Mouse (Mus musculus): ENCODE measurements at regions not wholly inside any gene's neighbourhood (a gene's known extent, or its start where the extent isn't known, plus 50 kb on each side); places are given as distances from the start of the nearest gene placed in this dataset.

- no peak for DNase-seq (ENCODE audit: low spot score)
These were observed 241.3 kb downstream of the 1500009L16Rik start for GRCm38 (mm10) chr10:83963779-83964643.

GRCm38 (mm10) chr10:83964838-83965237 lies 242.2 kb downstream of the 1500009L16Rik start:
- DNase-seq (ENCODE audit: low spot score): no peak

- no peak for DNase-seq (ENCODE audit: low spot score)
These were observed 247.8 kb downstream of the 1500009L16Rik start for GRCm38 (mm10) chr10:83970501-83970900.

- no peak for DNase-seq (ENCODE audit: low spot score)
These were observed 251.9 kb downstream of the 1500009L16Rik start for GRCm38 (mm10) chr10:83974548-83974947.

- DNase-seq (ENCODE audit: low spot score): no peak
These were observed 253.9 kb downstream of the 1500009L16Rik start for GRCm38 (mm10) chr10:83976548-83976947.

GRCm38 (mm10) chr10:83979930-83980329 lies 257.3 kb downstream of the 1500009L16Rik start:
- DNase-seq (ENCODE audit: low spot score): no peak

GRCm38 (mm10) chr10:83984697-83985415 lies 262.2 kb downstream of the 1500009L16Rik start:
- peak; percentile 16 for DNase-seq (ENCODE audit: low spot score)

- no peak for DNase-seq (ENCODE audit: low spot score)
These were observed 270.1 kb downstream of the 1500009L16Rik start for GRCm38 (mm10) chr10:83992577-83993305.

- DNase-seq (ENCODE audit: low spot score): no peak
These were observed 272.4 kb downstream of the 1500009L16Rik start for GRCm38 (mm10) chr10:83995026-83995600.

- DNase-seq (ENCODE audit: low spot score): peak; percentile 21
These were observed 273.2 kb downstream of the 1500009L16Rik start for GRCm38 (mm10) chr10:83995913-83996312.

GRCm38 (mm10) chr10:83996489-83996888 lies 273.8 kb downstream of the 1500009L16Rik start:
- no peak for DNase-seq (ENCODE audit: low spot score)

GRCm38 (mm10) chr10:84000436-84001208 lies 278.0 kb downstream of the 1500009L16Rik start:
- DNase-seq (ENCODE audit: low spot score): peak; percentile 15

- DNase-seq (ENCODE audit: low spot score): no peak
These were observed 280.1 kb downstream of the 1500009L16Rik start for GRCm38 (mm10) chr10:84002744-84003143.

GRCm38 (mm10) chr10:84003601-84004149 lies 281.0 kb downstream of the 1500009L16Rik start:
- no peak for DNase-seq (ENCODE audit: low spot score)

GRCm38 (mm10) chr10:84008923-84009322 lies 286.3 kb downstream of the 1500009L16Rik start:
- no peak for DNase-seq (ENCODE audit: low spot score)

GRCm38 (mm10) chr10:84019381-84019780 lies 296.7 kb downstream of the 1500009L16Rik start:
- no peak for DNase-seq (ENCODE audit: low spot score)

GRCm38 (mm10) chr10:84020023-84020620 lies 297.5 kb downstream of the 1500009L16Rik start:
- no peak for DNase-seq (ENCODE audit: low spot score)

GRCm38 (mm10) chr10:84021167-84022120 lies 298.8 kb downstream of the 1500009L16Rik start:
- DNase-seq (ENCODE audit: low spot score): no peak

GRCm38 (mm10) chr10:84024294-84024693 lies 301.6 kb downstream of the 1500009L16Rik start:
- no peak for DNase-seq (ENCODE audit: low spot score)
